Mouse (Mus musculus): ENCODE results near the gene Selenos.

DNA sequence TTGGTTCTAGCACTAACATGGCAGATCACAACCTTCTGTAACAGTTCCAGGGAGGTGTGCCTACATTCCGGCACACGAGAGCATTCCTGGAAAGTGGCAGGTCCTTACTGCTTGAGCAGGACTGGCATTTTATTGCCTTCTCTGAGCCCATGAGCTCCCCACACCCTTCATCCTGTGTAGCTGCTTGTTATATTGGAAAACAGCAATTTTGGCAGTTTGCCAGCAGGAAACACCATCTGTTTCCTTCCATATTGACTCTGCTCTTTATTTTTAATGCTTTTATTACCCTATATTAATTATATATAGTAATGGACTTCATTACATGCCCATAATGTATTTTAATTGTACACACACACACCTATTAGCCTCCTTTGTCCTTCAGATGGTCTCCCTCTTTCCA, 3.0 kb upstream of the Selenos start:
- no peak for TF ChIP-seq POLR2A (IDR thresholded peaks at IDR 0.05; ENCODE audit: borderline replicate concordance, insufficient read depth, low read length)
- TF ChIP-seq CTCF (IDR thresholded peaks at IDR 0.05; ENCODE audit: borderline replicate concordance, insufficient read depth, low read depth, low read length) = no peak
